Mouse (Mus musculus): ENCODE data around the gene Slc25a26. TPM values are rescaled to one million over a fixed set of nuclear protein-coding genes. Genes with fewer than 3 reads are reported as not detected.

The Slc25a26 gene
- polyA plus RNA-seq, 2 experiments: 1.7 to 2.6 TPM

GRCm38 (mm10) chr6:94560896-94561295 lies 60.8 kb downstream of the Slc25a26 start:
- Histone ChIP-seq H3K27ac (no peak overlapping the region), H3K9me3 (ENCODE audit: control insufficient read depth, low read length) (no peaks in the 10 kb centered on the region), H3K9ac (replicated peaks) (no peak overlapping the region), H3K4me3 (ENCODE audit: insufficient read depth in 1 of 2, low read depth in 2 of 2, low read length in 2 of 2) (no peak overlapping the region), H3K36me3 (replicated peaks; ENCODE audit: control insufficient read depth, insufficient read depth, low read depth) (no peaks in the 10 kb centered on the region), H3K27me3 (ENCODE audit: control insufficient read depth, insufficient read depth, low read length) (no peaks in the 10 kb centered on the region), H3K4me1 (replicated peaks; ENCODE audit: control insufficient read depth in 2 of 2, insufficient read depth in 2 of 2, low read length in 1 of 2) (no peaks in the 10 kb centered on the region), H3K4me2 (ENCODE audit: low read depth) (no peak overlapping the region)
- TF ChIP-seq CTCF (IDR thresholded peaks at IDR 0.05; ENCODE audit: low read depth) (no peak), EP300 (IDR thresholded peaks at IDR 0.05; ENCODE audit: low read depth) (no peak)
- DNase-seq (ENCODE audit: low read depth in 3 of 3, low spot score in 3 of 3) (no peak), ATAC-seq (ENCODE audit: insufficient read depth) (no peak)
- WGBS (ENCODE audit: insufficient replicate concordance): 70% methylated on average over 1 of the region's 1 CpGs

- Histone ChIP-seq H3K9me3 (ENCODE audit: control insufficient read depth, low read length) (no peaks in the 10 kb centered on the region), H3K27ac (no peak overlapping the region), H3K4me1 (replicated peaks; ENCODE audit: control insufficient read depth in 2 of 2, insufficient read depth in 2 of 2, low read length in 1 of 2) (no peaks in the 10 kb centered on the region), H3K4me3 (ENCODE audit: insufficient read depth in 1 of 2, low read depth in 2 of 2, low read length in 2 of 2) (no peak overlapping the region), H3K27me3 (ENCODE audit: control insufficient read depth, insufficient read depth, low read length) (no peaks in the 10 kb centered on the region), H3K36me3 (replicated peaks; ENCODE audit: control insufficient read depth, insufficient read depth, low read depth) (no peaks in the 10 kb centered on the region), H3K9ac (replicated peaks) (no peak overlapping the region), H3K4me2 (ENCODE audit: low read depth) (no peak overlapping the region)
- WGBS (ENCODE audit: insufficient replicate concordance): 39% methylated on average over 1 of the region's 1 CpGs
- DNase-seq (ENCODE audit: low read depth in 3 of 3, low spot score in 3 of 3) (no peak), ATAC-seq (ENCODE audit: insufficient read depth) (no peak)
- TF ChIP-seq EP300 (IDR thresholded peaks at IDR 0.05; ENCODE audit: low read depth): no peak
- TF ChIP-seq CTCF (IDR thresholded peaks at IDR 0.05; ENCODE audit: low read depth): no peak
Measured at GRCm38 (mm10) chr6:94561346-94561745, 61.2 kb downstream of the Slc25a26 start.

- no peaks in the 10 kb centered on the region for H3K4me1 ChIP-seq (replicated peaks; ENCODE audit: control insufficient read depth in 2 of 2, insufficient read depth in 2 of 2, low read length in 1 of 2)
- H3K27me3 ChIP-seq (ENCODE audit: control insufficient read depth, insufficient read depth, low read length): no peaks in the 10 kb centered on the region
- no peak overlapping the region for H3K4me3 ChIP-seq (ENCODE audit: insufficient read depth in 1 of 2, low read depth in 2 of 2, low read length in 2 of 2)
- 47% methylated on average over 8 of the region's 8 CpGs for WGBS (ENCODE audit: insufficient replicate concordance)
- H3K4me2 ChIP-seq (ENCODE audit: low read depth): no peak overlapping the region
- H3K36me3 ChIP-seq (replicated peaks; ENCODE audit: control insufficient read depth, insufficient read depth, low read depth): no peaks in the 10 kb centered on the region
- no peak overlapping the region for H3K27ac ChIP-seq
- H3K9ac ChIP-seq (replicated peaks): no peak overlapping the region
- DNase-seq (ENCODE audit: low read depth in 3 of 3, low spot score in 3 of 3) (no peak), ATAC-seq (ENCODE audit: insufficient read depth) (no peak)
- H3K9me3 ChIP-seq (ENCODE audit: control insufficient read depth, low read length): no peaks in the 10 kb centered on the region
- TF ChIP-seq EP300 (IDR thresholded peaks at IDR 0.05; ENCODE audit: low read depth) (no peak), CTCF (IDR thresholded peaks at IDR 0.05; ENCODE audit: low read depth) (peak; percentile 35)
Measured at GRCm38 (mm10) chr6:94563203-94563940, 63.2 kb downstream of the Slc25a26 start.

- H3K9me3 ChIP-seq (ENCODE audit: control insufficient read depth, low read length): no peaks in the 10 kb centered on the region
- no peak overlapping the region for H3K9ac ChIP-seq (replicated peaks)
- H3K36me3 ChIP-seq (replicated peaks; ENCODE audit: control insufficient read depth, insufficient read depth, low read depth): no peaks in the 10 kb centered on the region
- 76% methylated on average over 2 of the region's 2 CpGs for WGBS (ENCODE audit: insufficient replicate concordance)
- no peak overlapping the region for H3K27ac ChIP-seq
- no peaks in the 10 kb centered on the region for H3K27me3 ChIP-seq (ENCODE audit: control insufficient read depth, insufficient read depth, low read length)
- no peak for ATAC-seq (ENCODE audit: insufficient read depth)
- H3K4me2 ChIP-seq (ENCODE audit: low read depth): no peak overlapping the region
- TF ChIP-seq CTCF (IDR thresholded peaks at IDR 0.05; ENCODE audit: low read depth) (no peak), EP300 (IDR thresholded peaks at IDR 0.05; ENCODE audit: low read depth) (no peak)
- H3K4me3 ChIP-seq (ENCODE audit: insufficient read depth in 1 of 2, low read depth in 2 of 2, low read length in 2 of 2): no peak overlapping the region
- no peaks in the 10 kb centered on the region for H3K4me1 ChIP-seq (replicated peaks; ENCODE audit: control insufficient read depth in 2 of 2, insufficient read depth in 2 of 2, low read length in 1 of 2)
- DNase-seq (ENCODE audit: low read depth in 3 of 3, low spot score in 3 of 3): no peak
Measured at GRCm38 (mm10) chr6:94565766-94566165, 65.6 kb downstream of the Slc25a26 start.

- TF ChIP-seq EP300 (IDR thresholded peaks at IDR 0.05; ENCODE audit: low read depth) (no peak), CTCF (IDR thresholded peaks at IDR 0.05; ENCODE audit: low read depth) (no peak)
- no peaks in the 10 kb centered on the region for H3K9me3 ChIP-seq (ENCODE audit: control insufficient read depth, low read length)
- 60% methylated on average over 2 of the region's 2 CpGs for WGBS (ENCODE audit: insufficient replicate concordance)
- no peaks in the 10 kb centered on the region for H3K36me3 ChIP-seq (replicated peaks; ENCODE audit: control insufficient read depth, insufficient read depth, low read depth)
- DNase-seq (ENCODE audit: low read depth in 3 of 3, low spot score in 3 of 3) (no peak), ATAC-seq (ENCODE audit: insufficient read depth) (no peak)
- no peaks in the 10 kb centered on the region for H3K4me1 ChIP-seq (replicated peaks; ENCODE audit: control insufficient read depth in 2 of 2, insufficient read depth in 2 of 2, low read length in 1 of 2)
- no peak overlapping the region for H3K27ac ChIP-seq
- no peak overlapping the region for H3K4me2 ChIP-seq (ENCODE audit: low read depth)
- H3K27me3 ChIP-seq (ENCODE audit: control insufficient read depth, insufficient read depth, low read length): no peaks in the 10 kb centered on the region
- H3K4me3 ChIP-seq (ENCODE audit: insufficient read depth in 1 of 2, low read depth in 2 of 2, low read length in 2 of 2): no peak overlapping the region
- H3K9ac ChIP-seq (replicated peaks): no peak overlapping the region
Measured at GRCm38 (mm10) chr6:94568040-94568439, 67.9 kb downstream of the Slc25a26 start.

Measured in liver, embryonic 14.5 days (tissue).